Mouse (Mus musculus) stomach, postnatal 0 days (tissue): ENCODE measurements around the gene Spata17. TPM values are rescaled to one million over a fixed set of nuclear protein-coding genes. Genes with fewer than 3 reads are reported as not detected.

Source experiments
- ATAC-seq: fragments of 200-750 bp; cut with Nextera tagmentation; 2 replicates; pipeline ENCODE4 v1.8.0; 2017; ENCODE audit not compliant: low FRiP score, low TSS enrichment
- DNase-seq: peaks from one replicate; pipeline ENCODE4 v3.0.0-alpha.2; 2016; ENCODE audit warnings: low spot score
- H3K27ac ChIP-seq: fragments of 300-500 bp; sonication (generic); replicated peaks from 2 replicates; pipeline ENCODE4 v1.5.1; 2014; ENCODE audit warnings: mild to moderate bottlenecking, control low read depth
- H3K27me3 ChIP-seq: fragments of 300-500 bp; sonication (generic); 2 replicates; pipeline ENCODE4 v1.6.1; 2014; ENCODE audit warnings: low read length; ENCODE audit not compliant: control insufficient read depth, insufficient read depth
- H3K36me3 ChIP-seq: fragments of 300-500 bp; sonication (generic); 2 replicates; pipeline ENCODE4 v1.6.1; 2014; ENCODE audit warnings: low read length, mixed read lengths; ENCODE audit not compliant: control insufficient read depth, insufficient read depth
- H3K4me1 ChIP-seq: fragments of 300-500 bp; sonication (generic); replicated peaks from 2 replicates; pipeline ENCODE4 v1.6.1; 2014; ENCODE audit warnings: antibody characterized with exemption; ENCODE audit not compliant: control insufficient read depth, insufficient read depth
- H3K4me2 ChIP-seq: fragments of 300-500 bp; sonication (generic); replicated peaks from 2 replicates; pipeline ENCODE4 v1.6.1; 2014; ENCODE audit warnings: low read depth, mild to moderate bottlenecking, control low read depth, moderate library complexity
- H3K4me3 ChIP-seq: fragments of 300-500 bp; sonication (generic); 2 replicates; pipeline ENCODE4 v1.5.1; 2014; ENCODE audit warnings: low read depth, low read length, control low read depth
- H3K9ac ChIP-seq: fragments of 300-500 bp; sonication (generic); 2 replicates; pipeline ENCODE4 v1.6.1; 2014; ENCODE audit warnings: mild to moderate bottlenecking, low read length, control low read depth, mixed read lengths
- H3K9me3 ChIP-seq: fragments of 300-500 bp; sonication (generic); 2 replicates; pipeline ENCODE4 v1.6.1; 2016; ENCODE audit warnings: low read length; ENCODE audit not compliant: control insufficient read depth
- CTCF ChIP-seq: IDR thresholded peaks from 2 replicates; pipeline ENCODE4 v1.5.1; 2016; ENCODE audit warnings: antibody characterized with exemption, low read depth, mild to moderate bottlenecking, moderate library complexity
- EP300 ChIP-seq: optimal IDR thresholded peaks from 2 replicates; pipeline ENCODE3; 2016; ENCODE audit warnings: antibody characterized with exemption
- WGBS: fragments of 180-500 bp; shearing (Covaris S2); extraction: QIAGEN DNeasy Blood & Tissue Kit; methylation state at CpG from one replicate; pipeline ENCODE4 v1.1.7; 2014; 5-methylcytosine and 5-hydroxymethylcytosine counted together
- polyA plus RNA-seq: library from polyadenylated mRNA; unstranded; fragments of >200 nt; fragmentation: Nextera tagmentation; extraction: Ambion mirVana; gene quantifications from 2 replicates; pipeline ENCODE4 v1.2.1, GENCODE M21; 2015

Spata17 gene
- polyA plus RNA-seq, 1 experiment from 2014 or later: 0.22 TPM

GRCm38 (mm10) chr1:187059874-187060273, 155.4 kb downstream of the Spata17 start:
- Histone ChIP-seq H3K4me1 (no peaks in the 10 kb centered on the region), H3K27me3 (no peaks in the 10 kb centered on the region), H3K4me2 (no peak overlapping the region), H3K27ac (no peak overlapping the region), H3K36me3 (no peaks in the 10 kb centered on the region), H3K9ac (no peak overlapping the region), H3K9me3 (no peaks in the 10 kb centered on the region), H3K4me3 (no peak overlapping the region)
- ATAC-seq: no peak
- DNase-seq: no peak
- no peak for TF ChIP-seq EP300
- TF ChIP-seq CTCF: no peak
- WGBS: 84% methylated on average over 1 of the region's 1 CpGs

GRCm38 (mm10) chr1:187054333-187054732, 160.9 kb downstream of the Spata17 start:
- H3K9ac ChIP-seq: no peak overlapping the region
- ATAC-seq: no peak
- no peaks in the 10 kb centered on the region for H3K9me3 ChIP-seq
- DNase-seq: no peak
- H3K4me2 ChIP-seq: no peak overlapping the region
- H3K4me1 ChIP-seq: no peaks in the 10 kb centered on the region
- H3K36me3 ChIP-seq: no peaks in the 10 kb centered on the region
- H3K27ac ChIP-seq: no peak overlapping the region
- TF ChIP-seq EP300: no peak
- no peak for TF ChIP-seq CTCF
- H3K4me3 ChIP-seq: no peak overlapping the region
- WGBS: 76% methylated on average over 2 of the region's 2 CpGs
- no peaks in the 10 kb centered on the region for H3K27me3 ChIP-seq

GRCm38 (mm10) chr1:187053862-187054261, 161.4 kb downstream of the Spata17 start:
- no peaks in the 10 kb centered on the region for H3K9me3 ChIP-seq
- no peak for TF ChIP-seq EP300
- TF ChIP-seq CTCF: no peak
- no peaks in the 10 kb centered on the region for H3K36me3 ChIP-seq
- no peak overlapping the region for H3K4me2 ChIP-seq
- H3K9ac ChIP-seq: no peak overlapping the region
- WGBS: 70% methylated on average over 3 of the region's 3 CpGs
- H3K27me3 ChIP-seq: no peaks in the 10 kb centered on the region
- no peak overlapping the region for H3K4me3 ChIP-seq
- no peak for DNase-seq
- H3K4me1 ChIP-seq: no peaks in the 10 kb centered on the region
- H3K27ac ChIP-seq: no peak overlapping the region
- ATAC-seq: no peak

GRCm38 (mm10) chr1:187052532-187052931, 162.7 kb downstream of the Spata17 start:
- no peak overlapping the region for H3K4me2 ChIP-seq
- no peaks in the 10 kb centered on the region for H3K9me3 ChIP-seq
- H3K27ac ChIP-seq: no peak overlapping the region
- no peaks in the 10 kb centered on the region for H3K27me3 ChIP-seq
- no peak overlapping the region for H3K4me3 ChIP-seq
- H3K9ac ChIP-seq: no peak overlapping the region
- no peak for TF ChIP-seq CTCF
- no peak for TF ChIP-seq EP300
- ATAC-seq (no peak), DNase-seq (no peak)
- H3K36me3 ChIP-seq: no peaks in the 10 kb centered on the region
- 52% methylated on average over 5 of the region's 5 CpGs for WGBS
- no peaks in the 10 kb centered on the region for H3K4me1 ChIP-seq

GRCm38 (mm10) chr1:187051296-187051695, 164.0 kb downstream of the Spata17 start:
- Histone ChIP-seq H3K27me3 (no peaks in the 10 kb centered on the region), H3K36me3 (no peaks in the 10 kb centered on the region), H3K4me2 (no peak overlapping the region), H3K9me3 (no peaks in the 10 kb centered on the region), H3K4me1 (no peaks in the 10 kb centered on the region), H3K9ac (no peak overlapping the region), H3K27ac (no peak overlapping the region), H3K4me3 (no peak overlapping the region)
- ATAC-seq (no peak), DNase-seq (no peak)
- no peak for TF ChIP-seq EP300
- TF ChIP-seq CTCF: no peak
- WGBS: 89% methylated on average over 8 of the region's 8 CpGs

- no peak for DNase-seq
- TF ChIP-seq EP300 (no peak), CTCF (no peak)
- H3K9me3 ChIP-seq: no peaks in the 10 kb centered on the region
- no peak overlapping the region for H3K4me3 ChIP-seq
- no peak overlapping the region for H3K4me2 ChIP-seq
- no peaks in the 10 kb centered on the region for H3K36me3 ChIP-seq
- H3K27me3 ChIP-seq: no peaks in the 10 kb centered on the region
- no peaks in the 10 kb centered on the region for H3K4me1 ChIP-seq
- WGBS: 84% methylated on average over 9 of the region's 9 CpGs
- no peak overlapping the region for H3K9ac ChIP-seq
- ATAC-seq: no peak
- no peak overlapping the region for H3K27ac ChIP-seq
Observed at GRCm38 (mm10) chr1:187048681-187049288, 166.5 kb downstream of the Spata17 start.
